Mouse (Mus musculus): ENCODE measurements around the gene Pdzrn4. TPM values are rescaled to one million over a fixed set of nuclear protein-coding genes. Genes with fewer than 3 reads are reported as not detected.

The Pdzrn4 gene
- polyA plus RNA-seq, 2 experiments, result 1.4 to 1.9 TPM

DNA sequence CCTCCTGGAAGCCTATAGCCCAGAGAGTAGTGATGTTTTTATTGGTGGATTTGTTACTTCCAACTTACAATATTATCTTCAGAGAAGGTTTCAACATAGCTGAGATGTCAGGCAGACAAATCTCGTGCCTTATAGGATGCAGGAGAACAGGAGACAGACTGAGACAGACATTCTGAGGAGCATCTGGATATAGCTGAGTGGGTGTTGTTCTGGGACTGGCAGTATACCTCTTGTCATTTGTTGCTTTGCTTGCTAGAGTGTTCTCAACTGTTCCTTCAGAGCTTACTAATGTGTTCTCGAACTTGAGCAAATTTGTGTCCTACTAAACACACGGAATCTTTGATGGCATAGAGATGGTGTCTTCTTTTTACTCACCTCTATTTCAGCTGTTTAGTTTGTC lies 94.7 kb downstream of the Pdzrn4 start:
- 78% methylated on average over 3 of the region's 3 CpGs for WGBS

DNA sequence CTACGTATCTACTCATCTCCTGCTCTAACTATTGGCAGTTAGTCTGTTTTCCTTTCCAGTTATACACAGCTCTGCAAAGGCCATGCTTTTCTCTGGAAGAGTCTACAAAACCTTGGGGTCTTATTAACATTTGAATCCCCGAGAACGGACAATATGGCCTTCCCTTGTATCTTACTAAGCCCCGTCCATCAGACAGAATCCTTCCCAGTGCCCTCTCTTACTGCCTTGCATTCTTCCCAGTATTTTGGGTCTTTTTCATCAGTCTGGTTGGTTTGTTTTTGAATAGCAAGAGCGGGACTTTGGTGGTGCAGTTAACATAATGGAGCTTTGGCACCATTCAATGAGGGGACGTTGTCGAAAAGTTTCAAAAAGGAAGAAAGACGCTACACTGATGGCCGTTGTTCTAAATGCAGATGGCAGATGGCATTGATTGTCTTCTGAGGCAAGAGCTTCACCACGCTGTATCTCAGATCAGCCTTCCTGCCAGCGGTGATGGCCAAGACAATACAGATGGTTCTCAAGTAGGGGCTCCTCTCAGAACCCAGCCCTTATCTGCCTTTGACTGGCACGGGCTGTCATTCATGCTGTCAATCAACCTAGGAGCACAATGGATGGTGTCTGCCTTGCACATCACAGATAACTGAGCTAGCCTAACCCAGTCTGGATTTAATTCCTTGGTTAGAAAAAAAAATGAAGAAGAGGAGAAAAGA lies 98.9 kb downstream of the Pdzrn4 start:
- H3K4me1 ChIP-seq (ENCODE audit: control insufficient read depth, insufficient read depth, low read length), result no peaks in the 10 kb centered on the region
- no peak overlapping the region for H3K4me3 ChIP-seq (replicated peaks; ENCODE audit: low read length)
- H3K36me3 ChIP-seq (ENCODE audit: control insufficient read depth, insufficient read depth, low read length), result no peaks in the 10 kb centered on the region
- H3K9me3 ChIP-seq (ENCODE audit: control insufficient read depth, low read length), result no peaks in the 10 kb centered on the region
- ATAC-seq (ENCODE audit: low FRiP score, low read depth) (no peak), DNase-seq (ENCODE audit: low spot score) (no peak)
- 91% methylated on average over 12 of the region's 12 CpGs for WGBS
- TF ChIP-seq POLR2A (IDR thresholded peaks at IDR 0.05; ENCODE audit: borderline replicate concordance, extremely low read depth, insufficient read depth, insufficient read length), result no peak
- no peaks in the 10 kb centered on the region for H3K27me3 ChIP-seq (ENCODE audit: control insufficient read depth, insufficient read depth, low read length)
- no peak overlapping the region for H3K9ac ChIP-seq (ENCODE audit: low read depth, low read length, severe bottlenecking)
- H3K27ac ChIP-seq (replicated peaks; ENCODE audit: low read depth, low read length), result no peak overlapping the region
- H3K4me2 ChIP-seq (replicated peaks; ENCODE audit: low read depth, low read length, severe bottlenecking), result no peak overlapping the region

More for the DNA sequence above, 94.7 kb downstream of the Pdzrn4 start:
- Histone ChIP-seq H3K27ac (replicated peaks; ENCODE audit: low read depth, low read length) (no peak overlapping the region), H3K4me1 (ENCODE audit: control insufficient read depth, insufficient read depth, low read length) (no peaks in the 10 kb centered on the region), H3K36me3 (ENCODE audit: control insufficient read depth, insufficient read depth, low read length) (no peaks in the 10 kb centered on the region), H3K9ac (ENCODE audit: low read depth, low read length, severe bottlenecking) (no peak overlapping the region), H3K4me2 (replicated peaks; ENCODE audit: low read depth, low read length, severe bottlenecking) (no peak overlapping the region), H3K4me3 (replicated peaks; ENCODE audit: low read length) (no peak overlapping the region), H3K27me3 (ENCODE audit: control insufficient read depth, insufficient read depth, low read length) (no peaks in the 10 kb centered on the region), H3K9me3 (ENCODE audit: control insufficient read depth, low read length) (no peaks in the 10 kb centered on the region)
- DNase-seq (ENCODE audit: low spot score) (no peak), ATAC-seq (ENCODE audit: low FRiP score, low read depth) (no peak)
- TF ChIP-seq POLR2A (IDR thresholded peaks at IDR 0.05; ENCODE audit: borderline replicate concordance, extremely low read depth, insufficient read depth, insufficient read length), result no peak

DNA sequence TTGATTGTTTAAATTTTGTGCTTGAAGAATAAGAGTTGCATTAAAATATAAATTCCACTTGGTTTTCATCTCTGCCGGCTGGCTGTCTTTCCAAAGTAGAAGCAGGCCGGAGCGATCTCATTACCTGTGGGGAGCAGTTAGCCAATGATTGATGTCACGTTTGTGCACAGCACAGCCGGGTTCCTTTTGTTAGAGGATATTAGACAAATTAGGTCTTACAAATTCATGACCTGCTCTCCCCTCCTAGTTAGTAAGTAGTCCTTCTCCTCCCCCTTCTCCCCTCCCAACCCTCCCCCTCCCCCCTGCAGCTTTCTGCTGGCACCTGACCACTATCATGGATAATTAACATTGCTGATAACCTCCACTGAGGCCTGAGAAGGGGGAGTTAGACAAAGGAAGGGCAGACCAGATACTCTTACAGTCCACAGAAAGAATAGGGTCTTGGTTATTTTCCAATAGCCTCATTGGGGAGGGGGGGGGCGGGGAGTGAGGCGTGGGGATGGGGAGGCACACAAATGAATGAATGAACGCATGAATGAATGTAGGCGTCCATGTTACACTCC lies 103.7 kb downstream of the Pdzrn4 start:
- H3K9me3 ChIP-seq (ENCODE audit: control insufficient read depth, low read length), result no peaks in the 10 kb centered on the region
- no peak for TF ChIP-seq POLR2A (IDR thresholded peaks at IDR 0.05; ENCODE audit: borderline replicate concordance, extremely low read depth, insufficient read depth, insufficient read length)
- no peaks in the 10 kb centered on the region for H3K4me1 ChIP-seq (ENCODE audit: control insufficient read depth, insufficient read depth, low read length)
- H3K27ac ChIP-seq (replicated peaks; ENCODE audit: low read depth, low read length), result no peak overlapping the region
- WGBS, result 52% methylated on average over 9 of the region's 9 CpGs
- H3K36me3 ChIP-seq (ENCODE audit: control insufficient read depth, insufficient read depth, low read length), result no peaks in the 10 kb centered on the region
- H3K27me3 ChIP-seq (ENCODE audit: control insufficient read depth, insufficient read depth, low read length), result no peaks in the 10 kb centered on the region
- DNase-seq (ENCODE audit: low spot score), result no peak
- H3K4me2 ChIP-seq (replicated peaks; ENCODE audit: low read depth, low read length, severe bottlenecking), result no peak overlapping the region
- no peak for ATAC-seq (ENCODE audit: low FRiP score, low read depth)
- H3K4me3 ChIP-seq (replicated peaks; ENCODE audit: low read length), result no peak overlapping the region
- no peak overlapping the region for H3K9ac ChIP-seq (ENCODE audit: low read depth, low read length, severe bottlenecking)

DNA sequence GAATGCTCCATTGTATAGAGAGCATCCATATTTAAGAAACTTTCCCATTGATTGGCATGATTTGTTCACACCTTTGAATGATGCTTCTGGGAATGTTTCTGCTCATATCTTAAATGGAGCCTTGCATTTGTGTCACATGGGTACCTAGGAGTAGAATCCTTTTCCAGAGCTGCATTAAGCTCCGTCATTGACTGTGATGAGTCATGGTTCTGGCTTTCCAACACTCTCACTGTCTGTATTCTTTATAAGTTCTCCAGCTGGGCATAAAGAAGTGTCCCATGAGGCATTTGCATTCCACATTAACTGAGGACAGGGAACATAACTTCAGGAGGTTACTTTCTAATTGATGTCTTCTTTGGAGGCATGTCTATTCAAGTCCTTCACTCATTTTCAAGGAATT lies 106.1 kb downstream of the Pdzrn4 start:
- Histone ChIP-seq H3K27me3 (ENCODE audit: control insufficient read depth, insufficient read depth, low read length) (no peaks in the 10 kb centered on the region), H3K4me1 (ENCODE audit: control insufficient read depth, insufficient read depth, low read length) (no peaks in the 10 kb centered on the region), H3K9ac (ENCODE audit: low read depth, low read length, severe bottlenecking) (no peak overlapping the region), H3K4me3 (replicated peaks; ENCODE audit: low read length) (no peak overlapping the region), H3K9me3 (ENCODE audit: control insufficient read depth, low read length) (no peaks in the 10 kb centered on the region), H3K36me3 (ENCODE audit: control insufficient read depth, insufficient read depth, low read length) (no peaks in the 10 kb centered on the region), H3K27ac (replicated peaks; ENCODE audit: low read depth, low read length) (no peak overlapping the region), H3K4me2 (replicated peaks; ENCODE audit: low read depth, low read length, severe bottlenecking) (no peak overlapping the region)
- DNase-seq (ENCODE audit: low spot score), result no peak
- no peak for ATAC-seq (ENCODE audit: low FRiP score, low read depth)
- 50% methylated on average over 1 of the region's 1 CpGs for WGBS
- no peak for TF ChIP-seq POLR2A (IDR thresholded peaks at IDR 0.05; ENCODE audit: borderline replicate concordance, extremely low read depth, insufficient read depth, insufficient read length)

DNA sequence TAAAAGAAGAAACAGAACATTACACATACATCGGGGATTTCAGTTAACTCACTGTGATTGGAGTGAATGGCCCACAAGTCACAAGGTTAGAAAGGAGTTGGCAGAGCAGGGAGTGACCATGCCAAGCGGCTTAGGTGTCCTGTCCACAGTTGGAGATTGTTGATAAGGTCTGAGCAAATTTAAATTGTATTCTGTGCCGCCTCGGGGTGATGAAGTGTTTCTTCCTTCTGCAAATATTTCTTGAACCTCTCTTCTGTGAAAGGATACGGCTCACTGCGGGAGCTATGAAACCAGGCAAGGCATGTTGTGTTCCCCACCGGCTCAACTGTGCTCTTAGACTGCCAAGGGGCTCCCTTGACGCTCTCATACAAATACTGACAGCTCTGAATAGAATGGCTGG lies 112.7 kb downstream of the Pdzrn4 start:
- no peaks in the 10 kb centered on the region for H3K36me3 ChIP-seq (ENCODE audit: control insufficient read depth, insufficient read depth, low read length)
- 88% methylated on average over 8 of the region's 8 CpGs for WGBS
- H3K4me2 ChIP-seq (replicated peaks; ENCODE audit: low read depth, low read length, severe bottlenecking), result no peak overlapping the region
- DNase-seq (ENCODE audit: low spot score), result no peak
- no peak overlapping the region for H3K4me3 ChIP-seq (replicated peaks; ENCODE audit: low read length)
- no peaks in the 10 kb centered on the region for H3K4me1 ChIP-seq (ENCODE audit: control insufficient read depth, insufficient read depth, low read length)
- no peak overlapping the region for H3K27ac ChIP-seq (replicated peaks; ENCODE audit: low read depth, low read length)
- no peak for ATAC-seq (ENCODE audit: low FRiP score, low read depth)
- no peaks in the 10 kb centered on the region for H3K9me3 ChIP-seq (ENCODE audit: control insufficient read depth, low read length)
- H3K27me3 ChIP-seq (ENCODE audit: control insufficient read depth, insufficient read depth, low read length), result no peaks in the 10 kb centered on the region
- TF ChIP-seq POLR2A (IDR thresholded peaks at IDR 0.05; ENCODE audit: borderline replicate concordance, extremely low read depth, insufficient read depth, insufficient read length), result no peak
- H3K9ac ChIP-seq (ENCODE audit: low read depth, low read length, severe bottlenecking), result no peak overlapping the region
